Mouse (Mus musculus): Measurements from ENCODE around the gene Dync1li1. TPM values are rescaled to one million over a fixed set of nuclear protein-coding genes. Genes with fewer than 3 reads are reported as not detected.

Dync1li1 gene
- polyA plus RNA-seq, 1 experiment from 2014 or later, result 84.0 TPM

Other genes with a start within 250 kb of the Dync1li1 start
- not detected in 2 replicates for gene Ccr4, start 183.9 kb upstream of the Dync1li1 start, polyA plus RNA-seq (2014; fragmentation: Nextera tagmentation; extraction: Ambion mirVana)
- not detected in 2 replicates for gene C130032M10Rik, start 173.1 kb upstream of the Dync1li1 start, polyA plus RNA-seq (2014; fragmentation: Nextera tagmentation; extraction: Ambion mirVana)
- 1.5 and 1.6 TPM in 2 replicates for gene Trim71, start 124.4 kb upstream of the Dync1li1 start, polyA plus RNA-seq (2014; fragmentation: Nextera tagmentation; extraction: Ambion mirVana)
- gene Cnot10, start 48.6 kb upstream of the Dync1li1 start, polyA plus RNA-seq (2014; fragmentation: Nextera tagmentation; extraction: Ambion mirVana), result 76.0 and 78.8 TPM in 2 replicates
- gene Cmtm6, start 42.3 kb downstream of the Dync1li1 start, polyA plus RNA-seq (2014; fragmentation: Nextera tagmentation; extraction: Ambion mirVana), result 26.9 and 27.2 TPM in 2 replicates
- gene Cmtm7, start 93.1 kb downstream of the Dync1li1 start, polyA plus RNA-seq (2014; fragmentation: Nextera tagmentation; extraction: Ambion mirVana), result 50.6 and 63.5 TPM in 2 replicates
- gene Cmtm8, start 155.4 kb downstream of the Dync1li1 start, polyA plus RNA-seq (2014; fragmentation: Nextera tagmentation; extraction: Ambion mirVana), result 19.1 and 21.2 TPM in 2 replicates
- gene Gpd1l, start 245.2 kb downstream of the Dync1li1 start, polyA plus RNA-seq (2014; fragmentation: Nextera tagmentation; extraction: Ambion mirVana), result 11.2 and 12.3 TPM in 2 replicates